Mouse (Mus musculus): ENCODE data around the gene Zfp451. TPM values are rescaled to one million over a fixed set of nuclear protein-coding genes. Genes with fewer than 3 reads are reported as not detected.

The Zfp451 gene
- polyA plus RNA-seq (2012; rRNA removed) = 36.1 and 38.2 TPM in 2 replicates

GRCm38 (mm10) chr1:33813868-33814794 is at the start of gene Zfp451:
Gene Zfp451 (minus strand): TSS chr1:33814595.

GRCm38 (mm10) chr1:33757491-33758041 is 56.8 kb downstream of the Zfp451 start, which contains the start of gene Bag2:
Gene Bag2 (minus strand): TSS chr1:33757795.

GRCm38 (mm10) chr1:33719733-33720225 is 94.6 kb downstream of the Zfp451 start, which contains the start of gene Rab23:
Gene Rab23 (plus strand): TSS chr1:33719887.

Other genes starting within 250 kb of the Zfp451 start
- 38.5 and 41.6 TPM in 2 replicates for gene Prim2, start 144.8 kb downstream of the Zfp451 start, polyA plus RNA-seq (2012; rRNA removed)
- 24.6 and 63.7 TPM in 2 replicates for gene Rab23, start 94.7 kb downstream of the Zfp451 start, polyA plus RNA-seq (2012; rRNA removed)
- gene Bag2, start 56.8 kb downstream of the Zfp451 start, polyA plus RNA-seq (2012; rRNA removed) = 22.7 and 25.0 TPM in 2 replicates
- gene Bend6, start 93.2 kb upstream of the Zfp451 start, polyA plus RNA-seq (2012; rRNA removed) = 1.6 and 1.8 TPM in 2 replicates
- 49.8 and 64.9 TPM in 2 replicates for gene Dst, start 93.6 kb upstream of the Zfp451 start, polyA plus RNA-seq (2012; rRNA removed)